Mouse (Mus musculus) E14TG2a.4 (cell line): ENCODE data around the gene Hadha.

Source experiments
- CTCF ChIP-seq: conservative IDR thresholded peaks from 2 replicates; pipeline ENCODE4 v1.5.1; 2014; ENCODE audit warnings: low read length
- NANOG ChIP-seq: IDR thresholded peaks from 2 replicates; pipeline ENCODE4 v1.6.1; 2014; ENCODE audit warnings: borderline replicate concordance, low read length, mixed read lengths
- POU5F1 ChIP-seq: IDR thresholded peaks from 2 replicates; pipeline ENCODE4 v1.6.1; 2014; ENCODE audit warnings: low read length, borderline replicate concordance

DNA sequence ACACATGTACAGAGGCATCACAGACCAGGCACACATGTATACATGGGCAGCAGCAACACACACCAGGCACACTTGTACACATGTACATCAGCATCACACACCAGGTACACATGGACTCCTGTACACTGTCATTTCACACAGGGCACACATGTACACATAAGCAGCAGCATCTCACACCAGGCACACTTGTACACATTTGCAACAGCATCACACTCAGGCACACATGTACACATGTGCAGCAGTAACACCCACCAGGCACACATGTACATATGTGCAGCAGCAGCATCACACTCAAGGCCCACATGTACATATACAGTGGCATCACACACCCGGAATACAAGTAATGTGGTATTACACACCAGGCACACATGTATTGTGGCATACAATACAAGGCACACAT is 56.7 kb downstream of the Hadha start:
- no peak for TF ChIP-seq CTCF
- TF ChIP-seq NANOG: no peak
- TF ChIP-seq POU5F1: no peak
